Mouse (Mus musculus): Measurements from ENCODE around the gene Ntpcr.

The Ntpcr gene

GRCm38 (mm10) chr8:125726986-125727385 lies 2.8 kb upstream of the Ntpcr start:
- DNase-seq, result no peak

GRCm38 (mm10) chr8:125727797-125728196 lies 2.0 kb upstream of the Ntpcr start:
- no peak for DNase-seq

GRCm38 (mm10) chr8:125733964-125734956 lies 4.5 kb downstream of the Ntpcr start:
- DNase-seq, result peak; percentile 96

- no peak for DNase-seq
Observed at GRCm38 (mm10) chr8:125738956-125739355, 9.2 kb downstream of the Ntpcr start.

GRCm38 (mm10) chr8:125740655-125741054 lies 10.9 kb downstream of the Ntpcr start:
- no peak for DNase-seq

- no peak for DNase-seq
Observed at GRCm38 (mm10) chr8:125741377-125741776, 11.6 kb downstream of the Ntpcr start.

GRCm38 (mm10) chr8:125741855-125742254 lies 12.1 kb downstream of the Ntpcr start:
- DNase-seq, result no peak

- no peak for DNase-seq
Observed at GRCm38 (mm10) chr8:125742406-125742805, 12.6 kb downstream of the Ntpcr start.

- DNase-seq, result no peak
Observed at GRCm38 (mm10) chr8:125744914-125745576, 15.3 kb downstream of the Ntpcr start.

- no peak for DNase-seq
Observed at GRCm38 (mm10) chr8:125747390-125747789, 17.6 kb downstream of the Ntpcr start.

GRCm38 (mm10) chr8:125750846-125751245 lies 21.1 kb downstream of the Ntpcr start:
- DNase-seq, result peak; percentile 43

- no peak for DNase-seq
Observed at GRCm38 (mm10) chr8:125755896-125756295, 26.1 kb downstream of the Ntpcr start.

GRCm38 (mm10) chr8:125756391-125757105 lies 26.8 kb downstream of the Ntpcr start:
- DNase-seq, result no peak

GRCm38 (mm10) chr8:125757106-125757496 lies 27.3 kb downstream of the Ntpcr start:
- no peak for DNase-seq

GRCm38 (mm10) chr8:125759022-125759421 lies 29.3 kb downstream of the Ntpcr start:
- peak; percentile 48 for DNase-seq

- no peak for DNase-seq
Observed at GRCm38 (mm10) chr8:125763066-125763786, 33.5 kb downstream of the Ntpcr start.

- no peak for DNase-seq
Observed at GRCm38 (mm10) chr8:125768079-125768478, 38.3 kb downstream of the Ntpcr start.

GRCm38 (mm10) chr8:125772300-125772699 lies 42.5 kb downstream of the Ntpcr start:
- DNase-seq, result no peak

- DNase-seq, result no peak
Observed at GRCm38 (mm10) chr8:125773281-125773803, 43.6 kb downstream of the Ntpcr start.

- no peak for DNase-seq
Observed at GRCm38 (mm10) chr8:125775031-125775430, 45.3 kb downstream of the Ntpcr start.

- no peak for DNase-seq
Observed at GRCm38 (mm10) chr8:125776314-125776713, 46.6 kb downstream of the Ntpcr start.

GRCm38 (mm10) chr8:125776800-125777199 lies 47.0 kb downstream of the Ntpcr start:
- no peak for DNase-seq

Data from kidney, postnatal 10 days (tissue).